Mouse (Mus musculus) embryonic facial prominence, embryonic 15.5 days (tissue): Measurements from ENCODE around the gene Snap23. TPM values are rescaled to one million over a fixed set of nuclear protein-coding genes. Genes with fewer than 3 reads are reported as not detected.
"Not testable (repeated sequence)": the region's sequence is repeated elsewhere in the genome, so short reads cannot be mapped to it uniquely, and the experiment has no call there.

Experiments used
- ATAC-seq: fragments of 200-750 bp; cut with Nextera tagmentation; 2 replicates; pipeline ENCODE4 v1.8.0; 2017; ENCODE audit warnings: low read depth, moderate TSS enrichment; ENCODE audit not compliant: insufficient number of reproducible peaks, low FRiP score, low TSS enrichment
- H3K27ac ChIP-seq: fragments of 300-500 bp; sonication (generic); replicated peaks from 2 replicates; pipeline ENCODE4 v1.5.1; 2015; ENCODE audit warnings: mild to moderate bottlenecking, inconsistent platforms
- H3K27me3 ChIP-seq: fragments of 300-500 bp; sonication (generic); 2 replicates; pipeline ENCODE4 v1.6.1; 2015; ENCODE audit warnings: inconsistent platforms
- H3K36me3 ChIP-seq: fragments of 300-500 bp; sonication (generic); 2 replicates; pipeline ENCODE4 v1.6.1; 2015; ENCODE audit warnings: mild to moderate bottlenecking, inconsistent platforms
- H3K4me1 ChIP-seq: fragments of 300-500 bp; sonication (generic); 2 replicates; pipeline ENCODE4 v1.6.1; 2015; ENCODE audit warnings: inconsistent platforms
- H3K4me2 ChIP-seq: fragments of 300-500 bp; sonication (generic); replicated peaks from 2 replicates; pipeline ENCODE4 v1.6.1; 2015; ENCODE audit warnings: mild to moderate bottlenecking, inconsistent platforms
- H3K4me3 ChIP-seq: fragments of 300-500 bp; sonication (generic); replicated peaks from 2 replicates; pipeline ENCODE4 v1.5.1; 2015; ENCODE audit warnings: mild to moderate bottlenecking, inconsistent platforms
- H3K9ac ChIP-seq: fragments of 300-500 bp; sonication (generic); 2 replicates; pipeline ENCODE4 v1.6.1; 2015; ENCODE audit warnings: inconsistent platforms
- H3K9me3 ChIP-seq: fragments of 300-500 bp; sonication (generic); replicated peaks from 2 replicates; pipeline ENCODE4 v1.6.1; 2016; ENCODE audit warnings: inconsistent platforms
- WGBS: fragments of 180-500 bp; shearing (Covaris S2); methylation state at CpG from one replicate; pipeline ENCODE4 v1.1.7; 2015; 5-methylcytosine and 5-hydroxymethylcytosine counted together
- polyA plus RNA-seq: library from polyadenylated mRNA; unstranded; fragments of >200 nt; fragmentation: Nextera tagmentation; extraction: Ambion mirVana; gene quantifications from 2 replicates; pipeline ENCODE4 v1.2.1, GENCODE M21; 2015

The Snap23 gene
- polyA plus RNA-seq, 1 experiment from 2014 or later: 51.0 TPM

DNA sequence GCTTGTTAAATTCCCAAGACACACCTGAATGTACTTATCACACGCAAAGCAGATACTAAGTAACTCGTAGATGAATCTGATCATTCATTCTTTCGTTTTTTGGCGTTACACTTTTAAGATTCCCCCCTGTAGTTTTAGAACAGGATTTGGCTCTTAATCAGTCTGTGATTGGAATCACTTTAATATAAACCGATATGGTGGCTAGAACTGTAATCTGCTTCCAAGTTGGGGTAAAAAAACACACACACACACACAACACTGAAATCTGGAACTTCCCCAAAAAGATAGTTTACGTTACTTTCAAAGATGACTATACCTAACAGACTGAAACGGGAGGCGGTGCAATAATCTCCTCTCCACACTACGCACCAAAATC, 4.6 kb upstream of the Snap23 start:
- H3K27ac ChIP-seq: no peak overlapping the region
- WGBS: 22% methylated on average over 9 of the region's 9 CpGs
- H3K9me3 ChIP-seq: no peaks in the 10 kb centered on the region
- no peak for ATAC-seq
- peak overlapping the region; percentile 69 for H3K4me2 ChIP-seq
- H3K4me3 ChIP-seq: peak overlapping the region; percentile 93
- H3K9ac ChIP-seq: peak overlapping the region; percentile 94
- H3K36me3 ChIP-seq: no peaks in the 10 kb centered on the region
- no peaks in the 10 kb centered on the region for H3K27me3 ChIP-seq
- H3K4me1 ChIP-seq: peaks cover 9% of the 10 kb centered on the region; the same call in 1 of the 2 replicates

DNA sequence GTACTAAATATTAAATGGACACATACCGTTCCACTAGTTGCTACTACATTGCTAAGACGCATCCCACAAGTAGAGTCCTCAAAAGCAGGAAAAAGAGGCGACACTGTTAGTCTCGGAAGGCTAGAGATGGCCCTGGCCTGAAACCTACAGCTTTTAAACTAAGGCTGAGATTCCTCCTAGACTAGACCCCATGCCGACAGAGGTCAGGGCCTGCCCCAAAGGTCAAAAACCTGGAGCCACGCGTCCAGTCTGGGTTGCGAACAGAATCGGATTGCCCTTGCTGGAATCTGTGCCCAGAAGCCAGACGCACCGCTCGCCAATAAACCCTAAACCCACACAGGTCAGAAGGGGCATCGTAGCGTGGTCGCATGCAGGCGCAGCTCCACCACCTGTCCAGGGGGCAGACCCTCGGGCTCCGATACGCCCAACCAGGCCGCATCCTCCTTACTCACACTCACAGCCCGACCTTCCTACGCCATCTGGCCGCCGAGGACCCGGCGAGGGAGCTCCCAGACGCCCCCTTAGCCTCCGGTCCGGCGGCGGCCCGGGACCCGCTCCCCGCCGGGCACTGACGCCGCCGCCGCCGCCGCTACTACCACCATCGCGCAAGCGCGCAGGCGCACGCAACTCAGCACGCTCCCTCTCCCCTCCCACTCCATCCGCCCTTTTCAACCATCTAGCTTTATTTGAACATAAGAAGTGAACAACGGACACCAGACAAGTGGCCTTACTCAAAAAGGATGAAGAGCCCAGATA, 4.1 kb upstream of the Snap23 start, which contains the start of gene Zfp106:
Zfp106 (minus strand) TSS at position 609 of the 756 bp plus-strand sequence.
- no peaks in the 10 kb centered on the region for H3K36me3 ChIP-seq
- ATAC-seq: peak; percentile 81; the same call in 1 of the 2 replicates
- WGBS: under 1% methylated on average over 50 of the region's 50 CpGs
- peak within 1 kb of the TSS; percentile 69 for H3K4me2 ChIP-seq
- no peaks in the 10 kb centered on the region for H3K27me3 ChIP-seq
- H3K9ac ChIP-seq: peak within 1 kb of the TSS; percentile 94
- H3K4me1 ChIP-seq: peaks cover 10% of the 10 kb centered on the region; the same call in 1 of the 2 replicates
- peak within 1 kb of the TSS; percentile 93 for H3K4me3 ChIP-seq
- peak within 1 kb of the TSS; percentile 75 for H3K27ac ChIP-seq
- H3K9me3 ChIP-seq: no peaks in the 10 kb centered on the region

DNA sequence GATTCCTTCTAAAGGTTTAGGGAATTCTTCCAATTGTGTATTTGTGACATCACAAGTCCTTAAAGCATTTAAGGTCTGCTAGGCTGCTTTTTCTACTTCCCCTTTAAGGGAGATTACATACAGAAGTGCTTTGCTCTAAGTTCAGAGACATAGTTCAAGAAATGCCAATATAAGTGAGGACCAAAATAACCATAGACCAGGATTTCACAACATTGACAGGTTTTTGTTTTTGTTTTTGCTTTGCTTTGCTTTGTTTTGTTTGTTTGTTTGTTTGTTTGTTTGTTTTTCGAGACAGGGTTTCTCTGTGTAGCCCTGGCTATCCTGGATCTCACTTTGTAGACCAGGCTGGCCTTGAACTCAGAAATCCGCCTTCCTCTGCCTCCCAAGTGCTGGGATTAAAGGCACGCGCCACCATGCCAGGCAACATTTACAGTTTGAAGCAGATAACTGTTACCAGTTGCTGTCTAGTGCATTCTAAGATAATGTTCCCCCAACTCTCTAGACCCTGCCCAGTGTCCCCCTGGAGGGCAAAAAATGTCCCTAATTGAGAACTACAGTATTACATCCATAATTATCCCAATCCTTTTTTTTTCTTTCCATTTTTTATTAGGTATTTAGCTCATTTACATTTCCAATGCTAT, 2.8 kb upstream of the Snap23 start:
- H3K27ac ChIP-seq, H3K9me3 ChIP-seq, H3K9ac ChIP-seq, H3K27me3 ChIP-seq, H3K4me3 ChIP-seq, H3K4me2 ChIP-seq, ATAC-seq, H3K36me3 ChIP-seq: not testable (repeated sequence)
- H3K4me1 ChIP-seq: peaks cover 17% of the 10 kb centered on the region; the same call in 1 of the 2 replicates
- WGBS: 92% methylated on average over 4 of the region's 4 CpGs

GRCm38 (mm10) chr2:120565363-120565762, 2.1 kb upstream of the Snap23 start:
- ATAC-seq: no peak
- WGBS: 82% methylated on average over 2 of the region's 2 CpGs
- H3K36me3 ChIP-seq: no peaks in the 10 kb centered on the region
- peaks cover 17% of the 10 kb centered on the region; the same call in 1 of the 2 replicates for H3K4me1 ChIP-seq
- no peaks in the 10 kb centered on the region for H3K27me3 ChIP-seq
- no peak overlapping the region for H3K27ac ChIP-seq
- no peaks in the 10 kb centered on the region for H3K9me3 ChIP-seq
- H3K9ac ChIP-seq: no peak overlapping the region
- no peak overlapping the region for H3K4me2 ChIP-seq
- no peak overlapping the region for H3K4me3 ChIP-seq

DNA sequence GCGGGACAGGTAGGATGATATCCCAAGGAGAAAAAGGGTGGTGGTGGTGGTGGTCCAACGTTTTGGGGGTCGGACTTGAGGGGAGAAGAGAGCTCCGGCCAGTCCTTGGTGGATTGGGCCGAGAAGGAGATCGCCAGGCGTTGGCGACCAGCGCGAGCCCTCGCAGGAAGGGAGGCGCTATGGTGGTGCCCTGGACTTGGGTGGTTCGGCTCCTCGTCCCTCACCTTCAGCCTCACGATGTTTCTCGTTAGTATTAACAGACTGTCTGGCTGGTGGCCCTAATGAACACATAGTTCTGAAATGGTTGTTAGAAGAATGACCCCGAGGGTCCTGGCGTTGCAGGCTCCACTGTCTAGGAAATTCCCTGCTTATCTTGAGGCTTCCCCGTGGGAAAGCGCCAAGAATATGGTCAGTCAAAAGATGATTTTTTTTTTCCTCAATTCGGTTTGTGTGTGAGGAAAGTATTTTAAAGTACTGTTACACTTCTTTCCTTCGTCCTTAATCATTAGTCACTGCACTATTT, 388 bp downstream of the Snap23 start:
- Histone ChIP-seq H3K36me3 (0 out of 2 replicates have a peak, but pooled peaks cover 7% of the 10 kb centered on the region), H3K27me3 (no peaks in the 10 kb centered on the region), H3K4me2 (peak overlapping the region; percentile 58), H3K27ac (peak overlapping the region; percentile 94), H3K4me1 (peaks cover 8% of the 10 kb centered on the region; the same call in 1 of the 2 replicates), H3K4me3 (peak overlapping the region; percentile 82), H3K9ac (peak overlapping the region; percentile 73), H3K9me3 (no peaks in the 10 kb centered on the region)
- 1% methylated on average over 22 of the region's 22 CpGs for WGBS
- ATAC-seq: peak; percentile 41

- no peak overlapping the region for H3K9ac ChIP-seq
- H3K36me3 ChIP-seq: 0 out of 2 replicates have a peak, but pooled peaks cover 7% of the 10 kb centered on the region
- WGBS: 89% methylated on average over 3 of the region's 3 CpGs
- H3K4me3 ChIP-seq: no peak overlapping the region
- H3K9me3 ChIP-seq: no peaks in the 10 kb centered on the region
- H3K4me1 ChIP-seq: peaks cover 22% of the 10 kb centered on the region; the same call in 1 of the 2 replicates
- ATAC-seq: no peak
- no peaks in the 10 kb centered on the region for H3K27me3 ChIP-seq
- H3K4me2 ChIP-seq: no peak overlapping the region
- no peak overlapping the region for H3K27ac ChIP-seq
Observed at GRCm38 (mm10) chr2:120571081-120571480, 3.6 kb downstream of the Snap23 start.

DNA sequence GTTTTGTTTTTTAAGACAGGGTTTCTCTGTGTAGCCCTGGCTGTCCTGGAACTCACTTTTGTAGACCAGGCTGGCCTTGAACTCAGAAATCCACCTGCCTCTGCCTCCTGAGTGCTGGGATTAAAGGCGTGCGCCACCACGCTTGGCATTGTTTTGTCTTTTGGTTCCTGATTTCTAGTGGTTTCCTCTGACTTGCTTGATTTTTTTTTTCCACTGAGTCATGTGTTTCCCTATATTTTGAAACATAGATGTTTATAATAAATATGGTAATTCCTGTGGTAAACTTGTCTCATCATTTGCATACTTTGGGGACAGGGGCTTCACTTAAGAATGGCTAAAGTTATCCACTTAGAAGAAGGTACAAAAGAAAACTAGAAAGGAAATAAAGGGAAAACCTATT, 4.7 kb downstream of the Snap23 start:
- not testable (repeated sequence) for H3K27ac ChIP-seq, H3K36me3 ChIP-seq, H3K4me2 ChIP-seq, ATAC-seq, H3K9ac ChIP-seq, H3K4me3 ChIP-seq, H3K9me3 ChIP-seq, H3K27me3 ChIP-seq
- H3K4me1 ChIP-seq: peaks cover 25% of the 10 kb centered on the region; the same call in 1 of the 2 replicates
- WGBS: 94% methylated on average over 3 of the region's 3 CpGs

GRCm38 (mm10) chr2:120575121-120575520, 7.7 kb downstream of the Snap23 start:
- H3K9ac ChIP-seq: no peak overlapping the region

GRCm38 (mm10) chr2:120575978-120576377, 8.5 kb downstream of the Snap23 start:
- Histone ChIP-seq H3K27me3 (no peaks in the 10 kb centered on the region), H3K4me3 (no peak overlapping the region), H3K36me3 (0 out of 2 replicates have a peak, but pooled peaks cover 7% of the 10 kb centered on the region), H3K4me2 (no peak overlapping the region), H3K9ac (no peak overlapping the region), H3K9me3 (no peaks in the 10 kb centered on the region), H3K27ac (no peak overlapping the region), H3K4me1 (peaks cover 20% of the 10 kb centered on the region; the same call in 1 of the 2 replicates)
- no peak for ATAC-seq
- 75% methylated on average over 2 of the region's 2 CpGs for WGBS

More at GRCm38 (mm10) chr2:120575121-120575520, 7.7 kb downstream of the Snap23 start:
- Histone ChIP-seq H3K27ac (0 out of 2 replicates have a peak overlapping the region, but pooled peaks have one; percentile 17), H3K4me1 (peaks cover 20% of the 10 kb centered on the region; the same call in 1 of the 2 replicates), H3K27me3 (no peaks in the 10 kb centered on the region), H3K4me2 (no peak overlapping the region), H3K36me3 (0 out of 2 replicates have a peak, but pooled peaks cover 7% of the 10 kb centered on the region), H3K4me3 (no peak overlapping the region), H3K9me3 (no peaks in the 10 kb centered on the region)
- ATAC-seq: no peak
- WGBS: 48% methylated on average over 3 of the region's 3 CpGs

DNA sequence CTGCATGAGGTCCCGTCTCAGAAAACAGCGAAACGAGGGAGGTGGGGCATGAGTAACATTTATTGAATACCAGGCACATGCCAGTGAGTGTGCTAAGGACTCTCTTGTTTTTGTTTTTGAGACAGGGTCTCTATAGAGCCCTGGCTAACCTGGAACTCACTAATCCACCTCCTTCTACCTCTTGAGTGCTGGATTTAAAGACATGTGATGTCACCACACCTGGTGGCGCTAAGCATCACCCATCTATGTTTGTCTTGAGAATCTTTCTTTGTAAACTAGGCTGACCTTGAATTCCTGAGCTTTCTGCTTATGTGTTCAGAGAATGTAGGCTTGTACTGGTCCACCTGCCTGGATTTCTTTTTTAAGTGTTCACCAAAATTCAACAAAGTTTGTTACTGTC, 10.3 kb downstream of the Snap23 start:
- no peak overlapping the region for H3K9ac ChIP-seq
- no peaks in the 10 kb centered on the region for H3K36me3 ChIP-seq
- no peaks in the 10 kb centered on the region for H3K27me3 ChIP-seq
- no peaks in the 10 kb centered on the region for H3K9me3 ChIP-seq
- no peak overlapping the region for H3K27ac ChIP-seq
- no peak overlapping the region for H3K4me3 ChIP-seq
- no peak overlapping the region for H3K4me2 ChIP-seq
- H3K4me1 ChIP-seq: peaks cover 20% of the 10 kb centered on the region; the same call in 1 of the 2 replicates
- no peak for ATAC-seq
- 76% methylated on average over 4 of the region's 4 CpGs for WGBS

GRCm38 (mm10) chr2:120578286-120578685, 10.8 kb downstream of the Snap23 start:
- Histone ChIP-seq H3K9me3 (no peaks in the 10 kb centered on the region), H3K4me2 (no peak overlapping the region), H3K4me3 (no peak overlapping the region), H3K36me3 (no peaks in the 10 kb centered on the region), H3K27ac (no peak overlapping the region), H3K9ac (no peak overlapping the region), H3K27me3 (no peaks in the 10 kb centered on the region), H3K4me1 (peaks cover 20% of the 10 kb centered on the region; the same call in 1 of the 2 replicates)
- 78% methylated on average over 5 of the region's 5 CpGs for WGBS
- ATAC-seq: no peak
